ENCODE assay signal across 10 mouse cellular contexts in the genomic region with DNA sequence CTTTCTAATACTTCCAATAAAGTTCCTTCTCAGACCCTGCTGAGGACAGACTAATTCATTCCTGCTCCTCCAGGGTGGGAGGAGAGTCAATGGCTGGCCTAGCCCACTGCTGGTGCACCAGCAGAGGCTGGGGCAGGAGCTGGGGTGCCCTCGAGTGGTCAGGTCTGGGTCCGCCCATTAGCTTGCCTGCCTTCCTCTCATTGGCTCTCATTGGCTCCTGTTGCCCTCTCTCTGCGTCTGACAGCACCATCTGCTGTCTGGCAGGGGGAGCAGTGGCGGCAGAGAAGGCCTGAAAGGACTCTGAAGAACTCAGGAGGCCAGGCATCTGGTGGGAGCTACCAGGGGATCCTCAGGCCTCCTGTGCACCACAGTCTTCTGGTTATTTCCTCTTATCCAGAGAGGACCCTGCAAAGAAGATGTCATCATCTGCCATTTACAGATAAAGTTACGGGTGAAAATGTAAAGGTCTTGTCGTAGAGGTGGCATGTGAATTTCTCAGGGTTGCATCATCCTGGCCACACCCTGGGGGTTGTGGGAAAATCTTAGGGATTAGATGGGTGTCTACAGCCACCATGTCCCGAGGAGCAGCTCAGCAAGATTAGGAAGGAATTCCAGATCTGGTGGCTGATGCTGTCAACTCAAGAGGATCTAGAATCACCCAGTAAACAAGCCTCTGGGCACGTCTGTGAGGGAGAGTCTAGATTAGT.
DNase-seq lines count a peak whose midpoint lies in the region; ATAC-seq and TF ChIP-seq lines count a peak whose summit lies in the region.
"Had no signal": no experiment of that assay in that cellular context is flagged by ENCODE, and none has a peak within 500 bp of the region (broad histone marks: within the 10 kb centered on the region; RNA-seq: fewer than 3 reads in every experiment).

No protein-coding gene starts in this region.

- H3K9me3 ChIP-seq in midbrain, embryonic 11.5 days (ENCODE audit: control insufficient read depth, low read length), result no peaks in the 10 kb centered on the region
- H3K9me3 ChIP-seq in midbrain, embryonic 10.5 days (replicated peaks), result no peaks in the 10 kb centered on the region
- H3K9me3 ChIP-seq in embryonic facial prominence, embryonic 10.5 days, result no peaks in the 10 kb centered on the region
- H3K9me3 ChIP-seq: hindbrain, embryonic 13.5 days had no signal

- no peak for TF ChIP-seq POLR2A in thymus, adult 2 months (IDR thresholded peaks at IDR 0.05; ENCODE audit: control insufficient read depth, extremely low read depth, insufficient read depth, low read length, poor library complexity)

- H3K27ac ChIP-seq in midbrain, embryonic 11.5 days (ENCODE audit: low read depth, low read length), result no peak overlapping the region
- no peak overlapping the region for H3K27ac ChIP-seq in midbrain, embryonic 10.5 days (replicated peaks)
- H3K27ac ChIP-seq in embryonic facial prominence, embryonic 10.5 days (replicated peaks), result no peak overlapping the region
- no peak overlapping the region for H3K27ac ChIP-seq in thymus, adult 2 months (ENCODE audit: control insufficient read depth, insufficient read depth, low read length)
- H3K27ac ChIP-seq: hindbrain, embryonic 13.5 days; macrophage had no signal

- no peak overlapping the region for H3K4me2 ChIP-seq in midbrain, embryonic 11.5 days
- H3K4me2 ChIP-seq: hindbrain, embryonic 13.5 days had no signal

- no peaks in the 10 kb centered on the region for H3K27me3 ChIP-seq in midbrain, embryonic 11.5 days (ENCODE audit: control insufficient read depth, insufficient read depth, low read length)
- H3K27me3 ChIP-seq in midbrain, embryonic 10.5 days (ENCODE audit: low read depth, poor library complexity, severe bottlenecking), result no peaks in the 10 kb centered on the region
- H3K27me3 ChIP-seq in embryonic facial prominence, embryonic 10.5 days (replicated peaks; ENCODE audit: low read depth, poor library complexity, severe bottlenecking), result no peaks in the 10 kb centered on the region
- H3K27me3 ChIP-seq in thymus, adult 2 months (ENCODE audit: control insufficient read depth, insufficient read depth, low read length), result no peaks in the 10 kb centered on the region

- ATAC-seq in midbrain, embryonic 11.5 days (ENCODE audit: low FRiP score), result peak; percentile 42; the same call in 1 of the 2 replicates

- no peaks in the 10 kb centered on the region for H3K36me3 ChIP-seq in midbrain, embryonic 11.5 days (ENCODE audit: control insufficient read depth, insufficient read depth, low read length)
- H3K36me3 ChIP-seq in midbrain, embryonic 10.5 days, result no peaks in the 10 kb centered on the region
- H3K36me3 ChIP-seq in embryonic facial prominence, embryonic 10.5 days (replicated peaks), result no peaks in the 10 kb centered on the region
- H3K36me3 ChIP-seq in thymus, adult 2 months (ENCODE audit: control insufficient read depth, insufficient read depth, low read length), result no peaks in the 10 kb centered on the region
- H3K36me3 ChIP-seq: hindbrain, embryonic 13.5 days had no signal

- DNase-seq in adrenal gland, adult 2 months, result peak; percentile 35
- no peak for DNase-seq in adrenal gland, adult 18-20 months (ENCODE audit: low spot score in 2 of 2)
- DNase-seq in midbrain, embryonic 11.5 days (ENCODE audit: low spot score, missing footprints), result no peak
- no peak for DNase-seq in midbrain, embryonic 10.5 days (ENCODE audit: low spot score)
- DNase-seq in embryonic facial prominence, embryonic 10.5 days (ENCODE audit: low spot score), result peak; percentile 45
- DNase-seq in mesoderm, embryonic 11.5 days (ENCODE audit: low read depth, low spot score), result peak; percentile 29
- DNase-seq in urinary bladder, adult 2 months (ENCODE audit: low spot score), result no peak
- DNase-seq in thymus, adult 2 months, result no peak

- 40% methylated on average over 8 of the region's 8 CpGs for WGBS in midbrain, embryonic 11.5 days
- 45% methylated on average over 8 of the region's 8 CpGs for WGBS in midbrain, embryonic 10.5 days
- WGBS in embryonic facial prominence, embryonic 10.5 days, result 44% methylated on average over 8 of the region's 8 CpGs
- 62% methylated on average over 8 of the region's 8 CpGs for WGBS in thymus, adult 2 months

- H3K4me3 ChIP-seq in midbrain, embryonic 11.5 days (ENCODE audit: low read depth, low read length), result no peak overlapping the region
- no peak overlapping the region for H3K4me3 ChIP-seq in midbrain, embryonic 10.5 days
- no peak overlapping the region for H3K4me3 ChIP-seq in embryonic facial prominence, embryonic 10.5 days
- H3K4me3 ChIP-seq in thymus, adult 2 months (ENCODE audit: control insufficient read depth, insufficient read depth, low read length), result no peak overlapping the region
- H3K4me3 ChIP-seq: hindbrain, embryonic 13.5 days had no signal

- H3K4me1 ChIP-seq in midbrain, embryonic 11.5 days (ENCODE audit: control insufficient read depth, insufficient read depth, low read length), result no peaks in the 10 kb centered on the region
- H3K4me1 ChIP-seq in midbrain, embryonic 10.5 days, result peaks cover 7% of the 10 kb centered on the region; the same call in 1 of the 2 replicates
- 0 out of 2 replicates have a peak, but pooled peaks cover 2% of the 10 kb centered on the region for H3K4me1 ChIP-seq in embryonic facial prominence, embryonic 10.5 days
- H3K4me1 ChIP-seq in thymus, adult 2 months (replicated peaks; ENCODE audit: control insufficient read depth, insufficient read depth, low read length), result no peaks in the 10 kb centered on the region
- H3K4me1 ChIP-seq: hindbrain, embryonic 13.5 days had no signal

- no peak for TF ChIP-seq CTCF in thymus, adult 2 months (IDR thresholded peaks at IDR 0.05; ENCODE audit: borderline replicate concordance, control insufficient read depth, extremely low read depth, insufficient read depth, low read length, poor library complexity)

- H3K9ac ChIP-seq in midbrain, embryonic 11.5 days (ENCODE audit: low read length), result no peak overlapping the region
- H3K9ac ChIP-seq: hindbrain, embryonic 13.5 days had no signal

Comparison
In these comparisons a context has a peak if more than half of its experiments do, and no peak if none do; other contexts are left out.
1. DNase-seq: peak in adrenal gland, adult 2 months (single experiment), embryonic facial prominence, embryonic 10.5 days (single experiment) and mesoderm, embryonic 11.5 days (single experiment); none in adrenal gland, adult 18-20 months (0 of 2), midbrain, embryonic 11.5 days (single experiment), midbrain, embryonic 10.5 days (single experiment), urinary bladder, adult 2 months (single experiment) and thymus, adult 2 months (single experiment).